Mouse (Mus musculus) liver, embryonic 16.5 days (tissue): ENCODE results near the gene Eid2. TPM values are rescaled to one million over a fixed set of nuclear protein-coding genes. Genes with fewer than 3 reads are reported as not detected.

Source experiments
- ATAC-seq: fragments of 200-750 bp; cut with Nextera tagmentation; 2 replicates; pipeline ENCODE4 v1.8.0; 2017; ENCODE audit warnings: low read depth, mild to moderate bottlenecking, moderate number of reproducible peaks, moderate library complexity
- H3K27ac ChIP-seq: fragments of 300-500 bp; sonication (generic); 2 replicates; pipeline ENCODE4 v1.5.1; 2014; ENCODE audit warnings: mild to moderate bottlenecking, low read length
- H3K27me3 ChIP-seq: fragments of 300-500 bp; sonication (generic); 2 replicates; pipeline ENCODE4 v1.6.1; 2014; ENCODE audit warnings: low read depth, low read length, mixed read lengths; ENCODE audit not compliant: control insufficient read depth, insufficient read depth
- H3K36me3 ChIP-seq: fragments of 300-500 bp; sonication (generic); 2 replicates; pipeline ENCODE4 v1.6.1; 2014; ENCODE audit warnings: mild to moderate bottlenecking; ENCODE audit not compliant: control insufficient read depth, insufficient read depth
- H3K4me1 ChIP-seq: fragments of 300-500 bp; sonication (generic); 2 replicates; pipeline ENCODE4 v1.6.1; 2014; ENCODE audit warnings: low read depth, low read length, mixed read lengths; ENCODE audit not compliant: control insufficient read depth
- H3K4me2 ChIP-seq: fragments of 300-500 bp; sonication (generic); 2 replicates; pipeline ENCODE4 v1.6.1; 2014; ENCODE audit warnings: low read depth, low read length, mixed read lengths
- H3K4me3 ChIP-seq: fragments of 300-500 bp; sonication (generic); 2 replicates; pipeline ENCODE4 v1.5.1; 2014; ENCODE audit warnings: low read depth, mild to moderate bottlenecking, low read length
- H3K9ac ChIP-seq: fragments of 300-500 bp; sonication (generic); 2 replicates; pipeline ENCODE4 v1.6.1; 2014; ENCODE audit warnings: low read depth, low read length
- H3K9me3 ChIP-seq: fragments of 300-500 bp; sonication (generic); replicated peaks from 2 replicates; pipeline ENCODE4 v1.6.1; 2016; ENCODE audit warnings: low read length; ENCODE audit not compliant: control insufficient read depth
- WGBS: fragments of 180-500 bp; shearing (Covaris S2); extraction: QIAGEN DNeasy Blood & Tissue Kit; methylation state at CpG from one replicate; pipeline ENCODE4 v1.1.7; 2014; ENCODE audit not compliant: insufficient replicate concordance; 5-methylcytosine and 5-hydroxymethylcytosine counted together
- polyA plus RNA-seq: library from polyadenylated mRNA; unstranded; fragments of >200 nt; fragmentation: Nextera tagmentation; extraction: Ambion mirVana; gene quantifications from 2 replicates; pipeline ENCODE4 v1.2.1, GENCODE M21; 2015

Gene Eid2
- polyA plus RNA-seq, 1 experiment from 2014 or later, result 0.15 TPM

DNA sequence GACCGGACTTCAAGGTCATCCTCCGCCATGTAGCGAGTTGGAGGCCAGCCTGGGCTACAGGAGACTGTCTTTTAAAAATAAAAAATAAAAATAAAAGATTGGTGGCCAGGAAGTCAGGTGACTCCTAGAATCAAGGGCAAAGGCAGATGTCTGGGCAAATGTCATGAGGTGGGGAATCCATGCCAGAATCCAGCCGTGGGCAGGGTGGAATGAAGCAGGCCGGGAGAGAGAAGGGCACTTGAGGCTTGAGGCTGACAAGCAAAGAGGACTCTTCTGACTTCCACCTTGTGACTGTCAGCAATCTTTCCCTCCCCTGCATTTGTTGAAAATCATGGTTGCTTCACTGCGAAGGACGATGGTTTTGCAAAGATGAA is 10.6 kb downstream of the Eid2 start:
- H3K27ac ChIP-seq, result no peak overlapping the region

DNA sequence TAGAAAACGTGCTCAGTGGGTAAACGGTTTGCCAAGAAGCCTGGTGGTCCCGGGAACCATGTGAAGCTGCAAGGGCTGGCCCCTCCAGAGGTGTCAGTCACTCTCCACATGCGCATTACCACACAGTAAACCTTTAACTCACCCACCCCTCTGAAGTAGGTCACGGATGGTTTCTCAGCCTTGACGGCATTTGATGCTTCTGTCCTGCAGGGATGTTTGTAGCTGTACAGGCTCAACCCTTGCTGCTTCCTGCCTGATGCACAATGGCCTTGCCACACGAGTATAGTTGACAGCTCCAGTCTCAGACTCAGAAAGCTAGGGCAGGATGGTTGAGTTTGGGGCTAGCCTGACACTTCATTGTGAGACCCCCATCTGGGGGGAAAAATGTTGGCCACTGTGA is 12.9 kb downstream of the Eid2 start:
- 55% methylated on average over 7 of the region's 7 CpGs for WGBS

More for the DNA sequence above, 10.6 kb downstream of the Eid2 start:
- Histone ChIP-seq H3K9ac (peak overlapping the region; percentile 94), H3K27me3 (no peaks in the 10 kb centered on the region), H3K4me2 (peak overlapping the region; percentile 96), H3K4me3 (peak overlapping the region; percentile 82), H3K9me3 (no peaks in the 10 kb centered on the region), H3K36me3 (no peaks in the 10 kb centered on the region), H3K4me1 (peaks cover 5% of the 10 kb centered on the region)
- 84% methylated on average over 7 of the region's 7 CpGs for WGBS
- ATAC-seq, result no peak

DNA sequence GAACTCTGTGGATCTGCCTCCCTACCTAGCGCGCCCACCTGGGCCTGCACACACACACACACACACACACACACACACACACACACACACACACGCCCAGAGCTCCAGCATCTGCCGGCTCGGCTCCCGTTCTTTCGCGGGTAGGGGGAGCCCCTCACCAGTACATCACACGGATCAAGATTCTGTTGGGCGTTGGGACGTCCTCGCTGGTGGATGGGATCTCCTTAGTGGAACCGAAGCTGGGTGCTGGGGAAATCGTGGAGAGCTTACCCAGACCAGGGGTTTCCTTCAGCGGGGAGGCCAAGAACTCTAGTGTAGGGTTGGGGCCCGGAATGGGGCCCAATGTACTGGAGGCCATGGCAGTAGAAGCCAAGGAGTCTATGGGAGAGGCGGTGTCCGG is 22.5 kb downstream of the Eid2 start:
- Histone ChIP-seq H3K27me3 (peaks cover 65% of the 10 kb centered on the region), H3K4me1 (no peaks in the 10 kb centered on the region), H3K4me2 (no peak overlapping the region), H3K9me3 (no peaks in the 10 kb centered on the region), H3K4me3 (no peak overlapping the region), H3K9ac (no peak overlapping the region), H3K27ac (no peak overlapping the region), H3K36me3 (no peaks in the 10 kb centered on the region)
- 3% methylated on average over 18 of the region's 18 CpGs for WGBS
- no peak for ATAC-seq

More for the DNA sequence above, 12.9 kb downstream of the Eid2 start:
- no peaks in the 10 kb centered on the region for H3K9me3 ChIP-seq
- no peaks in the 10 kb centered on the region for H3K36me3 ChIP-seq
- no peaks in the 10 kb centered on the region for H3K27me3 ChIP-seq
- no peak overlapping the region for H3K9ac ChIP-seq
- H3K4me1 ChIP-seq, result peaks cover 5% of the 10 kb centered on the region
- no peak overlapping the region for H3K4me3 ChIP-seq
- no peak overlapping the region for H3K27ac ChIP-seq
- H3K4me2 ChIP-seq, result no peak overlapping the region
- ATAC-seq, result no peak

DNA sequence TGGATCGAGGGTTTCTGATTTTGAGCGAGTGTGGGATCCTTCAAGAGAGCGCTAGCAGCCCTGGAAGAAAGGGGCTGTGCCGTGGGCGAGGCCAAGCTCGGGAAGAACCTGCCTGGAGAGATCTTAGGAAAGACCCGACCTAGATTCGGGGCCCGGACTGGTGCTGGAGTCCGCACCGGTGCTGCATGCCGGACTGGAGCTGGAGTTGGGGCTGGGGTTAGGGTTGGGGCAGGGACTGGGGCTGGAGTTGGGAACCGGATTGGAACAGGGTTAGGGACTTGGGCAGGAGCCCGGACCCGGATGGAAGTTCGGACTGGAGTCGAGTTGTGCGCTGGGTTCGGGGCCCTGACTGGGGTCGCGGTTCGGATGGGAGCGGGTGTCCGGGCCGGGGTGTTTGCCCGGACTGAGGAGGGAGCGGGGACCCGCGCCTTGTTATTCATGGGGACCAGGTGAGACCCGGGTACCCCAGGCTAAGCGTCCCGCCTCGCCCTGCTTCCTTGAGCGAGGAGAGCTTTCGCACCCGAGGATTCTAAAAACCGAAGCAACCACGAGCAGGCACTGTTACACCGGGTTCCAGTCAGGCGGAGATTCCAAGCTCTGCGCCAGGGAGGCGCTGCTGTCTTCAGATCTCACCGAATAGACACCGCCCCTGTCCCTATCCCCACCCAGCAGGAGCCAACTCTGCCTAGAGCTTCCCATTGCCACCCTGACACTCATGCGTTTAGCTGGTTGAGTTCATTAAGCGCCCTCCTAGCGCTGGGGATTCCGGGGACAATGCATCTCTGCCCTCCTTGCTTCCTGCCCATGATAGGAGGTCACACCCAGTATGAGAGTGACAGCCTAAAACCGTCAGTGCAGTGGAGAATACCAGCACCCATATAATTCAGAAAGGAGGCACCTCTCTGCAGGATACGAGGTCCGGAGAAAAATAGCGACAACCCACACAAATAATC is 23.2 kb downstream of the Eid2 start, which contains the start of gene Selenov:
TSS of gene Selenov (minus strand) at position 549 of the 953 bp plus-strand sequence.
- H3K4me3 ChIP-seq, result no peak within 1 kb of the TSS

DNA sequence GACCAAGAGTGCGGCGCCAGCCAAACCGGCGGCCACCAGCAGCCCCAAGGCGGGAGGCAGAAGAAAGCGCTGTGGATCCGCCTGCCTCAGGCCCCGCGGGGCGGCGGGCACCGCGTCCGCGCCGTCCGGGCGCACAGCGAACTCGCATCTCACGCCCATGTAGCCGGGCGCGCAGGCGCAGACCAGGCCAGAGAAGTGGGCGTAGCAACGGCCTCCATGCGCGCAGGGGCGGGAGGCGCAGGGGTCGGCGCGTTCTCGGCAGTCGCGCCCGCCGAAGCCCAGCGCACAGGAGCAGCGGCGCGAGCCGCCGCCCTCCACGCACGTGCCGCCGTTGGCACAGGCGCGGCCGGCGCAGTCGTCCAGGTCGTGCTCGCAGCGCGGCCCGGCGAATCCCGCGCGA is 26.8 kb downstream of the Eid2 start:
- WGBS, result 4% methylated on average over 62 of the region's 63 CpGs
- Histone ChIP-seq H3K4me3 (peak overlapping the region; percentile 49), H3K27ac (no peak overlapping the region), H3K4me1 (no peaks in the 10 kb centered on the region; the same call in 1 of the 2 replicates), H3K36me3 (no peaks in the 10 kb centered on the region), H3K9ac (no peak overlapping the region), H3K4me2 (peak overlapping the region; percentile 63), H3K27me3 (peaks cover 74% of the 10 kb centered on the region), H3K9me3 (no peaks in the 10 kb centered on the region)
- peak; percentile 58 for ATAC-seq

More for the DNA sequence above, 23.2 kb downstream of the Eid2 start, which contains the start of gene Selenov:
- Histone ChIP-seq H3K27ac (no peak within 1 kb of the TSS), H3K4me2 (peak within 1 kb of the TSS; percentile 17), H3K9ac (no peak within 1 kb of the TSS), H3K27me3 (peaks cover 69% of the 10 kb centered on the region), H3K36me3 (no peaks in the 10 kb centered on the region), H3K4me1 (no peaks in the 10 kb centered on the region), H3K9me3 (no peaks in the 10 kb centered on the region)
- WGBS, result 3% methylated on average over 52 of the region's 52 CpGs
- no peak for ATAC-seq

DNA sequence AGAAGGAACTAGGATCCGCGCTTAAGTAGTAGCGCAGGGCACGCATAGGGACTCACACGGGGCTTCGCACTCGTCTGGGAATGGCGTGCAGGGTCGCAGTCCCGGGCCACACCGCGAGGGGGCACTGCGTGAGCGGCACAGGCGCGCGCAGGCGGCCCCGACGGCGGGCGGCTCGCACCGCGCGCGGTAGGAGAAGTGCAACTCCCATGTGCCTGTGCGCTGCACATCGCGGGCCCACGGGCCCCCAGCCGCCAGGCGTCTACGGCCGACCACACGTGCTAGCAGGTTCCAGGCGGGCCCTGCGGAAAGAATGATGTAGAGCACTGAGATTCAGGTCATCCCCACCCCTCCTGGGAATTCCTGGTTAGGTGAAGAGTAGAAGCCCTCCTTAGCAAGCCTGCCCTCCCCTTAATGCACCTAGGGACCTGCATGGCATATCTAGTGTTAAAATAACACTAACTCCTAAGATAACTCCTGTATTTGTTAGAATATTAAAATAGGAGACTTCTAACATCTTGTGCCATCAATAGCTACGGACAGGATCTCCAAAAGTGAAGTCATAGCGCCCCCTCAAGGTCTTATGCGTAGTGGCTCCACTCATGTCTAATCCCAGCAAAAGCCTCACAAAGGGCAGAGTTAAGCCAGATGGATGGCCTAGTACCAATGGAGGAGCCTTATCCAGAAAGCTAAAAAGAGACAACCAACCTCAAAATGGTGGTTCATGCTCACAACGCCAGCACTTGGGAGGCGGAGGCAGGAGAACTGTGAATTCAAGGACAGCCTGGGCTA is 31.4 kb downstream of the Eid2 start:
- H3K36me3 ChIP-seq, result no peaks in the 10 kb centered on the region
- no peak overlapping the region for H3K4me3 ChIP-seq
- no peak overlapping the region for H3K27ac ChIP-seq
- 18% methylated on average over 43 of the region's 43 CpGs for WGBS
- no peak overlapping the region for H3K4me2 ChIP-seq
- peaks cover 4% of the 10 kb centered on the region for H3K4me1 ChIP-seq
- H3K9me3 ChIP-seq, result no peaks in the 10 kb centered on the region
- H3K9ac ChIP-seq, result no peak overlapping the region
- ATAC-seq, result no peak
- peaks cover 62% of the 10 kb centered on the region for H3K27me3 ChIP-seq

DNA sequence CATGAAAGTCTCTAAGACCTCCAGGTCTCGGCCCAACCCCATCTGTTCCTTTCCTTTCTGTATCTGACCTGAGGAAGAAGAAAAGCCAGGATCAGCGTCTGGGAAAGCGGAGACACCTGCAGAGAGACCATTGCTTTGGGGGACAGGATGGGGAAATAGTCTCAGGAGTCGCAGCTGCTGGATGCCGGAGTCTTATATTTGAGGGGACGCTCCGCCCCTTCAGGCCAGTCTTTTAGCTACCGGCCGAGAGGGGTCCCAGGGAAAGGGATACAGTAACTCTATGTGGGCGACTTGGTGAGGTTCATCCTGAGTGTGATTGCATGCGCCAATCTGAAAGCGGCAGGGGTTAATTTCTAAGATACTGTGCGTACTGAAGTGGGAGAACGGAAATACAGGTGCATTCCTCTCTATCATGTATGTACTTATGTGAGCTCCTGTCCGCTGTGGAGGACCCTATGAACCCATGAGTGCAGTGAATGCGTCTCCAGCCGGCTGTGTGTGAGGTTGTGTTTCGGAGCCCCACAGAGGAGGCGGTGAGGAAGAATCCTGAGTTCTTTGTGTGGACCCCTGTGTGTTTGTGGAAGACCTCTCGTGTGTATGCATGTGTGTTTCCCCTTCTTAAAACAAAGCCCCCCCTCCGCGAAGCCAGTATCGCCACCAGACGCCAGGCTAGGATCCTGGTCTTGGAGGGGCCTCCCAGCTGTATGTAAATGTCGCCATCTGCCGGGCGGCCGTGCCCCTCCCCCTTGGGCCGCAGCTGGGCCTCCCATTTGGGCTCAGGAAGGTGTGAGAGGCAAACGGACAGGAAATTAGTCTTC is 34.1 kb downstream of the Eid2 start, which contains the start of gene Dll3:
TSS of gene Dll3 (minus strand) at position 623 of the 818 bp plus-strand sequence.
- peak within 1 kb of the TSS; percentile 6 for H3K4me2 ChIP-seq
- H3K4me1 ChIP-seq, result peaks cover 4% of the 10 kb centered on the region
- H3K9me3 ChIP-seq, result no peaks in the 10 kb centered on the region
- ATAC-seq, result 0 out of 2 replicates have a peak, but pooled peaks have one; percentile 27
- WGBS, result 3% methylated on average over 30 of the region's 30 CpGs
- H3K27me3 ChIP-seq, result peaks cover 43% of the 10 kb centered on the region
- H3K9ac ChIP-seq, result no peak within 1 kb of the TSS
- 0 out of 2 replicates have a peak within 1 kb of the TSS, but pooled peaks have one; percentile 3 for H3K4me3 ChIP-seq
- peaks cover 11% of the 10 kb centered on the region for H3K36me3 ChIP-seq
- no peak within 1 kb of the TSS for H3K27ac ChIP-seq

DNA sequence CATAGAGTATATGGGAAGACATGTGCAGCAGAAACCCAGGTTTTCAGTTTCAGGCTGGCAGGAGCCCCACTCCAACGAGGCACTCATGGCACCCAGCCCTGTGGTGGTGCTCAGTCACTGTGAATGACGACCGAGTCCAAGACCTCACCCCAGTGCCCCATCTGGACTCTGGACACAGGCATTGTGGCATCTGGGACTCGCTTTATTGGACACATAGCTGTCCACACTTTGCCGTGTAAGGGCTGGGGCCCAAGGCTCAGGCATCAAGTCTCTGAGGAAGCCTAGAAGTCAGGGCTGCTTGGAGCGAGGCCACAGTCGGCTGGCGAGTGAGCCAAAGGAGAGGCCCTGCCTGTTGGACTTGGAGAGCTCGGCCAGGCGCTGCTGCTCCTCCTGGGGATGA is 38.0 kb downstream of the Eid2 start:
- Histone ChIP-seq H3K27ac (no peak overlapping the region), H3K27me3 (peaks cover 21% of the 10 kb centered on the region), H3K4me1 (peaks cover 5% of the 10 kb centered on the region), H3K9me3 (no peaks in the 10 kb centered on the region), H3K4me3 (no peak overlapping the region), H3K4me2 (no peak overlapping the region), H3K9ac (no peak overlapping the region), H3K36me3 (peaks cover 30% of the 10 kb centered on the region)
- 75% methylated on average over 10 of the region's 10 CpGs for WGBS
- ATAC-seq, result no peak
